Mouse (Mus musculus): ENCODE data around the gene Stx7.

- no peak for TF ChIP-seq POLR2A (IDR thresholded peaks at IDR 0.05; ENCODE audit: borderline replicate concordance, control insufficient read depth, low read depth, low read length)
- no peak for TF ChIP-seq CTCF (IDR thresholded peaks at IDR 0.05; ENCODE audit: control insufficient read depth, insufficient read depth, low read length)
These were observed 86.6 kb downstream of the Stx7 start for GRCm38 (mm10) chr10:24235426-24236283.

Data from bone marrow, adult 2 months (tissue).